Mouse (Mus musculus) embryonic facial prominence, embryonic 12.5 days (tissue): Measurements from ENCODE around the gene Gtf2h4. TPM values are rescaled to one million over a fixed set of nuclear protein-coding genes. Genes with fewer than 3 reads are reported as not detected.
A peak's percentile ranks its signal among the peaks of the same experiment; 100 is the strongest.

Experiments
- ATAC-seq: fragments of 200-750 bp; cut with Nextera tagmentation; 2 replicates; pipeline ENCODE4 v1.8.0; 2017; ENCODE audit not compliant: insufficient number of reproducible peaks, insufficient read depth, low FRiP score, low TSS enrichment
- H3K27ac ChIP-seq: fragments of 300-500 bp; sonication (generic); 2 replicates; pipeline ENCODE4 v1.5.1; 2016; ENCODE audit warnings: mild to moderate bottlenecking
- H3K27me3 ChIP-seq: fragments of 300-500 bp; sonication (generic); 2 replicates; pipeline ENCODE4 v1.6.1; 2016; ENCODE audit warnings: mild to moderate bottlenecking, moderate library complexity
- H3K36me3 ChIP-seq: fragments of 300-500 bp; sonication (generic); 2 replicates; pipeline ENCODE4 v1.6.1; 2016; ENCODE audit warnings: mild to moderate bottlenecking
- H3K4me1 ChIP-seq: fragments of 300-500 bp; sonication (generic); 2 replicates; pipeline ENCODE4 v1.6.1; 2016
- H3K4me2 ChIP-seq: fragments of 300-500 bp; sonication (generic); replicated peaks from 2 replicates; pipeline ENCODE4 v1.6.1; 2016; ENCODE audit warnings: mild to moderate bottlenecking, moderate library complexity
- H3K4me3 ChIP-seq: fragments of 300-500 bp; sonication (generic); 2 replicates; pipeline ENCODE4 v1.5.1; 2016; ENCODE audit warnings: mild to moderate bottlenecking
- H3K9ac ChIP-seq: fragments of 300-500 bp; sonication (generic); 2 replicates; pipeline ENCODE4 v1.6.1; 2016; ENCODE audit warnings: mild to moderate bottlenecking, moderate library complexity
- H3K9me3 ChIP-seq: fragments of 300-500 bp; sonication (generic); 2 replicates; pipeline ENCODE4 v1.6.1; 2016; ENCODE audit warnings: mild to moderate bottlenecking, moderate library complexity
- WGBS: fragments of 180-500 bp; shearing (Covaris S2); methylation state at CpG from one replicate; pipeline ENCODE4 v1.1.7; 2016; 5-methylcytosine and 5-hydroxymethylcytosine counted together
- polyA plus RNA-seq: library from polyadenylated mRNA; unstranded; fragments of >200 nt; fragmentation: Nextera tagmentation; extraction: Ambion mirVana; gene quantifications from 2 replicates; pipeline ENCODE4 v1.2.1, GENCODE M21; 2016

Gtf2h4 gene
- polyA plus RNA-seq, 1 experiment from 2014 or later = 51.5 TPM

DNA sequence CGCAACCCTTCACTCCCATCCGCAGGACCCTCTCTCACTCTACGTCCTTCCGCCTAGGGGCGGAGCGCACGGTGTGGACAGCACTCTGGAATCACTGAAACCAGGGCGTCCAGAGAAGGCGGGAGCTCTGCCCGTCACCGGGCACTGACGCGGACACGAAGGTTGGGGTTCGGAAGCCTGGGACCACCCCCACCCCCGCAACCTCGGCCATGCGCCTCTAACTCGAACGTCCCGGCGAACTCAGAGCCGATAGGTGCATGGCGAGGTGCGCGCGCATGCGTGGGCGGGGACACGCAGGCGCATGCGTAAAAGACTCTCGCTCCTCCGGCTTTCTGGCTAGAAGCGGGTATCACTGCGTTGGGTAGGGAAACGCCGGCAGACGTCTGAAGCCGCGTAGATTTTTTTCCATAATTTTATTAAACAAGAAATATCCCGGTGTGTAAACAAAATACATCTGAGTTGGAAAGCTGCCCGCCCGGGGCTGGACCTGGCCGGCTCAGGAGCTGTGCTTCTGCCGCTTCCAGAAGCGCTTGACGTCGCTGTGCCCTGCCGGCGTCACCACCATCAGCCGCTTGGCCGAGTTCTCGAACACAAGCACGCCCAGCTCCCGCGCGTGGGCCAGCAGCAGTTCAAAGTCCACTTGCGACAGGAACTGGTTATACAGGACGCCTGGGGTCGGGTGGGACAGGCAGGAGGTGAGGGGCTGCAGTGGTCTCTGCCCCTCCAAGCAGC, 6.0 kb downstream of the Gtf2h4 start, which contains the start of gene Vars2:
Gene Vars2, minus strand, starts transcription at position 259 of the 732 bp plus-strand sequence.
- Histone ChIP-seq H3K27ac (peak within 1 kb of the TSS; percentile 85), H3K27me3 (no peaks in the 10 kb centered on the region), H3K9me3 (no peaks in the 10 kb centered on the region), H3K4me3 (peak within 1 kb of the TSS; percentile 72), H3K9ac (peak within 1 kb of the TSS; percentile 90), H3K4me2 (peak within 1 kb of the TSS; percentile 89), H3K4me1 (peaks cover 16% of the 10 kb centered on the region), H3K36me3 (peaks cover 38% of the 10 kb centered on the region)
- 0% methylated on average over 61 of the region's 61 CpGs for WGBS
- ATAC-seq = peak; percentile 84

DNA sequence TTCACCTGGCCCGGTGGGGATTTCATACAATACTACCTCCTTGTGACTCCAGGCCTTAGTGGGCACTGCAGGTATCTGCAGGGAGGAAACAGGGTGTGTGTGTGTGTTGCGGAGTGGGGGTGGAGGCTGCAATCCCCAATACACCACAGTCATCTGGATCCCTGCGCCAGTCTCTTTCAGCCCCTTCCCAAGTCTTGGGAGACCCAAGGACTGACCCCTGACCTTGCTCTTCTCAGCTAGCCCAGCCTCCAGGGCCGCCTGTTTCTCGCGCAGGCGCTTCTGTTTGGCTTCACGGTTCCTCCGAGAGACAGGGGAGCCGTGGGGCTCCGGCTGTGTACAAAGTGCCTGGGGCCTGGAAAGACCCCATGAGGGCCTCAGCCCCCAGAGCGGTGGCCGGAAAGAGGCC, 6.7 kb downstream of the Gtf2h4 start:
- peaks cover 41% of the 10 kb centered on the region for H3K36me3 ChIP-seq
- H3K27ac ChIP-seq = peak overlapping the region; percentile 85
- H3K4me1 ChIP-seq = peaks cover 16% of the 10 kb centered on the region
- H3K9me3 ChIP-seq = no peaks in the 10 kb centered on the region
- peak overlapping the region; percentile 89 for H3K4me2 ChIP-seq
- 2% methylated on average over 13 of the region's 13 CpGs for WGBS
- ATAC-seq = peak; percentile 32
- no peaks in the 10 kb centered on the region for H3K27me3 ChIP-seq
- peak overlapping the region; percentile 90 for H3K9ac ChIP-seq
- H3K4me3 ChIP-seq = peak overlapping the region; percentile 72

DNA sequence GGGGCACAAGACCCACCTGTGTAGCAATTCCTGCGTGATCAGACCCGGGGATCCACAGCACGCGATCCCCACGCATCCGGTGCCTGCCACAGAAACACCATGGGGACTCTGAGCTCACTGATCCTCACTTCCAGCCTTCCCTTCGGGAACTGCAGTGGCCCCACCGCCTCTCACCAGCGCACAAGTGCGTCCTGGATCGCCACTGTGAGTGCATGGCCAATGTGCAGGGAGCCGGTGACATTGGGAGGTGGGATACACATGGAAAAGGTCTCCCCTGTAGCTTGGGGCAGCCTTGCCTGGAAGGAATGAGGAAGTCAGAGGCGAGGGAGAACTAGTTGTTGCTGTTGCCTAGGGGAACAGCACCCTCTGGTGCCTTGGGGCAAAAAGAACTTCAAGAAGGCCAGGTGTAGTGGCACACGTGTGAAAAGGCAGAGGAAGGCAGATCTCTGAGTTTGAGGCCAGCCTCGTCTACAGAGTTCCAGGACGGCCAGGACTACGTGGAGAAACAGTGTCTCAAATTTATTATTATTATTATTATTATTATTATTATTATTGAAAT, 7.5 kb downstream of the Gtf2h4 start:
- no peak overlapping the region; the same call in 1 of the 2 replicates for H3K27ac ChIP-seq
- peaks cover 16% of the 10 kb centered on the region for H3K4me1 ChIP-seq
- H3K9ac ChIP-seq = peak overlapping the region; percentile 29; the same call in 1 of the 2 replicates
- H3K9me3 ChIP-seq = no peaks in the 10 kb centered on the region
- WGBS = 78% methylated on average over 17 of the region's 17 CpGs
- no peaks in the 10 kb centered on the region for H3K27me3 ChIP-seq
- peaks cover 46% of the 10 kb centered on the region for H3K36me3 ChIP-seq
- no peak overlapping the region for H3K4me3 ChIP-seq
- H3K4me2 ChIP-seq = peak overlapping the region; percentile 89
- no peak for ATAC-seq

GRCm38 (mm10) chr17:35653086-35653485, 20.5 kb downstream of the Gtf2h4 start:
- Histone ChIP-seq H3K27ac (no peak overlapping the region), H3K4me2 (no peak overlapping the region), H3K4me3 (no peak overlapping the region), H3K36me3 (peaks cover 33% of the 10 kb centered on the region), H3K27me3 (no peaks in the 10 kb centered on the region), H3K9me3 (no peaks in the 10 kb centered on the region), H3K4me1 (no peaks in the 10 kb centered on the region), H3K9ac (no peak overlapping the region)
- 62% methylated on average over 2 of the region's 2 CpGs for WGBS
- ATAC-seq = no peak

- no peaks in the 10 kb centered on the region for H3K27me3 ChIP-seq
- H3K4me2 ChIP-seq = no peak overlapping the region
- H3K27ac ChIP-seq = no peak overlapping the region
- ATAC-seq = no peak
- WGBS = 67% methylated on average over 2 of the region's 2 CpGs
- no peaks in the 10 kb centered on the region for H3K4me1 ChIP-seq
- H3K4me3 ChIP-seq = no peak overlapping the region
- 0 out of 2 replicates have a peak, but pooled peaks cover under 1% of the 10 kb centered on the region for H3K36me3 ChIP-seq
- H3K9me3 ChIP-seq = no peaks in the 10 kb centered on the region
- H3K9ac ChIP-seq = no peak overlapping the region
Measured at GRCm38 (mm10) chr17:35649429-35649828, 24.1 kb downstream of the Gtf2h4 start.

GRCm38 (mm10) chr17:35643609-35644236, 29.8 kb downstream of the Gtf2h4 start, which contains the start of gene Mucl3:
Mucl3 (minus strand) TSS chr17:35643695.
- 72% methylated on average over 13 of the region's 13 CpGs for WGBS
- no peak for ATAC-seq

GRCm38 (mm10) chr17:35639352-35639751, 34.2 kb downstream of the Gtf2h4 start:
- H3K4me1 ChIP-seq = 0 out of 2 replicates have a peak, but pooled peaks cover 5% of the 10 kb centered on the region
- no peak overlapping the region for H3K27ac ChIP-seq
- no peaks in the 10 kb centered on the region for H3K9me3 ChIP-seq
- no peak overlapping the region for H3K4me2 ChIP-seq
- H3K27me3 ChIP-seq = peaks cover 8% of the 10 kb centered on the region; the same call in 1 of the 2 replicates
- no peak overlapping the region for H3K9ac ChIP-seq
- WGBS = 82% methylated on average over 6 of the region's 6 CpGs
- no peaks in the 10 kb centered on the region for H3K36me3 ChIP-seq
- no peak for ATAC-seq
- H3K4me3 ChIP-seq = no peak overlapping the region

More at GRCm38 (mm10) chr17:35643609-35644236, 29.8 kb downstream of the Gtf2h4 start, which contains the start of gene Mucl3:
- Histone ChIP-seq H3K4me2 (no peak within 1 kb of the TSS), H3K4me1 (no peaks in the 10 kb centered on the region), H3K9ac (no peak within 1 kb of the TSS), H3K9me3 (no peaks in the 10 kb centered on the region), H3K4me3 (no peak within 1 kb of the TSS), H3K27me3 (no peaks in the 10 kb centered on the region), H3K36me3 (no peaks in the 10 kb centered on the region), H3K27ac (no peak within 1 kb of the TSS)

- peak overlapping the region; percentile 26; the same call in 1 of the 2 replicates for H3K4me2 ChIP-seq
- H3K9me3 ChIP-seq = no peaks in the 10 kb centered on the region
- no peak overlapping the region for H3K9ac ChIP-seq
- 0 out of 2 replicates have a peak overlapping the region, but pooled peaks have one; percentile 7 for H3K4me3 ChIP-seq
- peaks cover 8% of the 10 kb centered on the region; the same call in 1 of the 2 replicates for H3K27me3 ChIP-seq
- no peak overlapping the region for H3K27ac ChIP-seq
- ATAC-seq = peak; percentile 80
- 29% methylated on average over 14 of the region's 14 CpGs for WGBS
- peaks cover 5% of the 10 kb centered on the region; the same call in 1 of the 2 replicates for H3K4me1 ChIP-seq
- H3K36me3 ChIP-seq = no peaks in the 10 kb centered on the region
Measured at GRCm38 (mm10) chr17:35638475-35639190, 34.9 kb downstream of the Gtf2h4 start.

- no peak for ATAC-seq
- no peak overlapping the region for H3K4me3 ChIP-seq
- no peak overlapping the region for H3K27ac ChIP-seq
- H3K36me3 ChIP-seq = no peaks in the 10 kb centered on the region
- H3K27me3 ChIP-seq = peaks cover 8% of the 10 kb centered on the region; the same call in 1 of the 2 replicates
- H3K9me3 ChIP-seq = no peaks in the 10 kb centered on the region
- H3K4me2 ChIP-seq = peak overlapping the region; percentile 63; the same call in 1 of the 2 replicates
- peaks cover 5% of the 10 kb centered on the region; the same call in 1 of the 2 replicates for H3K4me1 ChIP-seq
- no peak overlapping the region for H3K9ac ChIP-seq
- 41% methylated on average over 5 of the region's 5 CpGs for WGBS
Measured at GRCm38 (mm10) chr17:35636363-35636762, 37.2 kb downstream of the Gtf2h4 start.

DNA sequence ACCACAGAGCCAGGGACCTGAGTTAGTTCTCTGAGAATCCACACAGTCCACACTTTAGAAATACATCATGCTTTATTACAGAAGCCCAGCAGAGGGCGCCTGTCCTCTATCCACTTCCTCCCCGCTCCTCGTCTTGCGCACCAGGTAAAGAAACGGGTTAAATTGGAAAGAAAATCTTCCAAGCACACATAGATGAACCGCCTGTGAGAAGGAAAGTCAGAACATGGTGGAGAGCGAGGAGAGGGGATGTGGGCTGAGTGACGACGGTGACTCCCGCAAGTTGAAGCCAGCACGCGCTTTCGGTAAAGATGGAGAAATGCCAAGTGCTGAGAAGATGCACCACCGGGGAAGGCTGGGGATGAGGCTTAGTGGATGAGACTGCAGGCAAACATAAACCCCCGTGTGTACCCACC, 37.8 kb downstream of the Gtf2h4 start:
- Histone ChIP-seq H3K4me1 (peaks cover 5% of the 10 kb centered on the region; the same call in 1 of the 2 replicates), H3K4me2 (peak overlapping the region; percentile 63), H3K27ac (no peak overlapping the region), H3K27me3 (peaks cover 8% of the 10 kb centered on the region; the same call in 1 of the 2 replicates), H3K9me3 (no peaks in the 10 kb centered on the region), H3K36me3 (no peaks in the 10 kb centered on the region), H3K4me3 (peak overlapping the region; percentile 36), H3K9ac (peak overlapping the region; percentile 38; the same call in 1 of the 2 replicates)
- ATAC-seq = no peak
- WGBS = 2% methylated on average over 15 of the region's 15 CpGs

- Histone ChIP-seq H3K9ac (no peak overlapping the region), H3K4me2 (no peak overlapping the region), H3K27me3 (peaks cover 8% of the 10 kb centered on the region; the same call in 1 of the 2 replicates), H3K36me3 (no peaks in the 10 kb centered on the region), H3K4me1 (peaks cover 5% of the 10 kb centered on the region; the same call in 1 of the 2 replicates), H3K27ac (no peak overlapping the region), H3K9me3 (no peaks in the 10 kb centered on the region), H3K4me3 (no peak overlapping the region)
- no peak for ATAC-seq
- 77% methylated on average over 3 of the region's 3 CpGs for WGBS
Measured at GRCm38 (mm10) chr17:35635202-35635601, 38.3 kb downstream of the Gtf2h4 start.
